Mouse (Mus musculus) forebrain, embryonic 10.5 days (tissue): ENCODE results near the gene Gm4871. TPM values are rescaled to one million over a fixed set of nuclear protein-coding genes. Genes with fewer than 3 reads are reported as not detected.
"Not testable (repeated sequence)": the region's sequence is repeated elsewhere in the genome, so short reads cannot be mapped to it uniquely, and the experiment has no call there.

ENCODE experiments used
- DNase-seq: peaks from one replicate; pipeline ENCODE4 v3.0.0-alpha.2; 2017; ENCODE audit warnings: low spot score; ENCODE audit errors: extremely low spot score
- H3K27ac ChIP-seq: fragments of 300-500 bp; sonication (generic); 2 replicates; pipeline ENCODE4 v1.5.1; 2016; ENCODE audit warnings: mild to moderate bottlenecking
- H3K27me3 ChIP-seq: fragments of 300-500 bp; sonication (generic); 2 replicates; pipeline ENCODE4 v1.6.1; 2016; ENCODE audit warnings: mild to moderate bottlenecking; ENCODE audit not compliant: poor library complexity, severe bottlenecking
- H3K36me3 ChIP-seq: fragments of 300-500 bp; sonication (generic); replicated peaks from 2 replicates; pipeline ENCODE4 v1.6.1; 2016; ENCODE audit warnings: mild to moderate bottlenecking, moderate library complexity
- H3K4me1 ChIP-seq: fragments of 300-500 bp; sonication (generic); 2 replicates; pipeline ENCODE4 v1.6.1; 2016
- H3K4me3 ChIP-seq: fragments of 300-500 bp; sonication (generic); 2 replicates; pipeline ENCODE4 v1.5.1; 2016; ENCODE audit warnings: mild to moderate bottlenecking, moderate library complexity
- H3K9me3 ChIP-seq: fragments of 300-500 bp; sonication (generic); 2 replicates; pipeline ENCODE4 v1.6.1; 2016; ENCODE audit warnings: mild to moderate bottlenecking, moderate library complexity
- WGBS: fragments of 180-500 bp; shearing (Covaris S2); methylation state at CpG from one replicate; pipeline ENCODE4 v1.1.7; 2016; 5-methylcytosine and 5-hydroxymethylcytosine counted together
- polyA plus RNA-seq: library from polyadenylated mRNA; unstranded; fragments of >200 nt; fragmentation: Nextera tagmentation; extraction: Ambion mirVana; gene quantifications from 2 replicates; pipeline ENCODE4 v1.2.1, GENCODE M21; 2016

Gm4871 gene
- polyA plus RNA-seq = not detected in 2 replicates

DNA sequence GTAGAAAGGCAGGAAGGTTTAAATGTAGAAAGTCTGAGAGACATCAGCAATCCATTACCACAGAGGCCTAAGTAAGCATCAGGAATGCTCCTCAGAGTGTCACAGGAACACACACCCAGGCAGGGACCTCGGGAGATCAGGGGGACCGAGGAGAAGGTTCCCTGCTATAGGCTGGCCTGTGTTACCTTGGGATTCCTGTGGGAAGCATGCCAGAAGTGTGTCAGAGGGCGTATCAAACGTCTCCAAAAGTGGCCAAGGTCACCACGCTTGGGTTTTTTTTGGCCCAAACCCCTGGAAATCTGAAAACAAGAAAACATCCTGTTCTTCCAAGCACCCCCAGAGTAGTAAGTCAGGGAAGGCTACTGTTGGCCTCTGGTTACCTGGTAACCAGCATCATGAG lies at the start of gene Gm4871:
Gene Gm4871 (minus strand): TSS at position 364 of the 400 bp plus-strand sequence.
- not testable (repeated sequence) for H3K36me3 ChIP-seq, DNase-seq, H3K27ac ChIP-seq, H3K4me3 ChIP-seq, H3K4me1 ChIP-seq, H3K27me3 ChIP-seq, H3K9me3 ChIP-seq
- 84% methylated on average over 5 of the region's 5 CpGs for WGBS

DNA sequence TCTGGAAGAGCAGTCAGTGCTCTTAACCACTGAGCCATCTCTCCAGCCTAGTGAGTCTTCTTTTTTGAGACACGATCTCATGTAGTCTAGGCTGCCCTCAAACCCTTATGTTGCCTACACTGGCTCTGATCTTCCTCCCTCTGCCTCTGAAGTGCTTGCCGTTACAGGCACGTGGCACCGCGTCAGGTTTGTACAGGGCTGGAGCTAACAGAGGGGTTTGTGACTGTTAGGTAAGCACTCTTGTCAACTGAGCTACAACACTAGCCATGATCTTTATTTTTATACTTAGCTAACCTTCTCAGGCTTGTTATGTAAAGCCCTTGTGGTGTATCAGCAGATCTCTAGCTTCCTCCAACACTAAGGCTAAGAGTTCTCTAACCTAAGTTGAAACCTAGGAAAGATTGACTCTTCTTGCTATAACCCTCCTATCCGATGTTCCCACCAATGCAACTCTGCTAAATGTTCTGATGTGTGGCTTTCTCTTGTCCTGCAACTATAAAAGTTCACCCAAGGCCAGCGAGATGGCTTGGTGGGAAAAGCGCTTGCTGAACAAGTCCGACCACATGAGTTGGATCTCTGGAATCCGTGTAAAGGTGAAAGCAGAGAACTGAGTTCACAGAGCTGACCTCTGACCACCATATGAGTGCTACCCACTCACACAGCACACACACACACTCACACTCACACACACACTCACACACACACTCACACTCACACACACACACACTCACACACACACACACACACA lies 49.5 kb upstream of the Gm4871 start:
- H3K36me3 ChIP-seq = peaks cover 16% of the 10 kb centered on the region
- H3K4me1 ChIP-seq = peaks cover 11% of the 10 kb centered on the region
- no peaks in the 10 kb centered on the region for H3K27me3 ChIP-seq
- no peak overlapping the region for H3K27ac ChIP-seq
- H3K4me3 ChIP-seq = no peak overlapping the region
- WGBS = 89% methylated on average over 10 of the region's 10 CpGs
- H3K9me3 ChIP-seq = no peaks in the 10 kb centered on the region
- no peak for DNase-seq

DNA sequence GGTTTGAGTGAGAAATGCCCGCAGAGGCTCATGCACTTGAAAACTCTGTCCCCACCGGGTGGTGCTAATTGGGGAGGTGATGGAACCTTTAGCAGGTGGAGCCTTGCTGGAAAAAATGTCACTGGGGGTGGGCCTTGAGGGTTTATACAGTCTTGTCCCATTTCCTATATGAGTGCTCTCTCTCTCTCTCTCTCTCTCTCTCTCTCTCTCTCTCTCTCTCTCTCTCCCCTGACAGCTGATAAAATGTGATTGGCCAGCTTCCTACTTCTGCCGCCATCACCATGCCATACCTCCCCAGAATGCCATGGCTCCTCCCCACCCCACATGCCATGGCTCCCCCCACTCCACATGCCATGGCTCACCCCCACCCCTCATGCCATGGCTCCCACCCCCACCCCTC lies 42.5 kb upstream of the Gm4871 start:
- H3K9me3 ChIP-seq = no peaks in the 10 kb centered on the region
- no peak overlapping the region for H3K27ac ChIP-seq
- H3K4me1 ChIP-seq = no peaks in the 10 kb centered on the region
- no peak for DNase-seq
- no peak overlapping the region for H3K4me3 ChIP-seq
- 74% methylated on average over 3 of the region's 3 CpGs for WGBS
- H3K27me3 ChIP-seq = no peaks in the 10 kb centered on the region
- H3K36me3 ChIP-seq = no peaks in the 10 kb centered on the region

DNA sequence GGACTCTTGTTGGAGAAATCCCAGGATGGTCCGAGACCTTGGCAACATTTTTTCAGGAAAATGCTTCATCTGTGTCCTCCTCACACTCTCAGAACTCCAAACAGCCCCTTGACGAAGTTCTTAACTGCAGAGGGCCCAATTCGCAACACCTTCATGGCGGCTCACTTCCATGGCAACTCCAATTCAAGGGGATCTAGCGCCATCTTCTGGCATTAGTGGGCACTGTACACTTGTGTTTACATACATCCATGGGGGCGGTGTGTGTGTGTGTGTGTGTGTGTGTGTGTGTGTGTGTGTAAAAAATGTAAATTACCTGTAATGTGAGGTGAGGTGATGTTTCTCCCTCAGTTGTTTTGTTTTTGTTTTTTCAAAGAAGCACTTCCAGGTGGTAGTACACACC lies 38.8 kb upstream of the Gm4871 start:
- no peaks in the 10 kb centered on the region for H3K4me1 ChIP-seq
- no peaks in the 10 kb centered on the region for H3K36me3 ChIP-seq
- H3K27me3 ChIP-seq = no peaks in the 10 kb centered on the region
- 57% methylated on average over 6 of the region's 6 CpGs for WGBS
- H3K4me3 ChIP-seq = no peak overlapping the region
- no peaks in the 10 kb centered on the region for H3K9me3 ChIP-seq
- H3K27ac ChIP-seq = no peak overlapping the region
- no peak for DNase-seq

DNA sequence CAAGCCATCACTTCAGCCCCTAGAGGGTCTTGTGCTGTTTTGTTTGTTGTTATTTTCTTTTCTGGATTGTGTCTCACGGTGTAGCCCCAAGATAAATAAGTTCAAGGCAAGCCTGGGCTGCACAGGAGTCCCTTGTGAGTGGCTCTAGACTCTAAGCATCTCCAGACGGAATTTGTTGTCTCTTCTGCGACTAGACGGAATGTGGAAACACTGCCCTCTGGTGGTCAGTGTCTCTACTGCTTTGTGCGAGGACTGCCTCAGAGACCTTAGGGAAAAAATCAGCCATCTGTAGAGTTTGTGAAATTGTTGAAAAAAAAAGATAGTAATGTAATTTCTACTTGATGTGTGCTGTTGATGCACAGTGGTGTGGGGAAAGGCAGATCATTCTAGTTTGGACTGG lies 37.2 kb upstream of the Gm4871 start:
- no peak overlapping the region for H3K27ac ChIP-seq
- H3K9me3 ChIP-seq = no peaks in the 10 kb centered on the region
- WGBS = under 1% methylated on average over 5 of the region's 5 CpGs
- no peaks in the 10 kb centered on the region for H3K4me1 ChIP-seq
- peak; percentile 73 for DNase-seq
- H3K27me3 ChIP-seq = no peaks in the 10 kb centered on the region
- no peak overlapping the region for H3K4me3 ChIP-seq
- no peaks in the 10 kb centered on the region for H3K36me3 ChIP-seq

DNA sequence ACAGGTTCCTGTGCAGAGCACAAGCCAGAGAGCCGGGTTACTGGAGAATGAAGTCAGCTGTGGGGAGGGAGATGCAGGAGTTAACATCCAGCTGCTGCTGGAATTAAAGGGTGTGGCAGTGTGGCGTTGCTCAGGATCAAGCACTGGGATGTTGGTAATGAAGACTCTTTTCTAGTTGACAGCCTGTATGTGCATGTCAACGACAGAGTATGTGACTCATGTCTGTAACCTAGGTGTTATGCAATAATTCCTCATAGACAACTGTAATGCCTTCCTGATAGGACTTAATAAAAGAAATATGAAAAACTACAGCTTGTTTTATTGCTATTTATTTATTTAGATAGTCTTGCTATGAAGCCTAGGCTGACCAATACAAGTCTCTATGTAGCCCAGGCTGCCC lies 36.3 kb upstream of the Gm4871 start:
- Histone ChIP-seq H3K36me3 (no peaks in the 10 kb centered on the region), H3K27ac (no peak overlapping the region), H3K27me3 (no peaks in the 10 kb centered on the region), H3K4me3 (no peak overlapping the region), H3K9me3 (no peaks in the 10 kb centered on the region), H3K4me1 (no peaks in the 10 kb centered on the region)
- WGBS = 71% methylated on average over 3 of the region's 3 CpGs
- no peak for DNase-seq

DNA sequence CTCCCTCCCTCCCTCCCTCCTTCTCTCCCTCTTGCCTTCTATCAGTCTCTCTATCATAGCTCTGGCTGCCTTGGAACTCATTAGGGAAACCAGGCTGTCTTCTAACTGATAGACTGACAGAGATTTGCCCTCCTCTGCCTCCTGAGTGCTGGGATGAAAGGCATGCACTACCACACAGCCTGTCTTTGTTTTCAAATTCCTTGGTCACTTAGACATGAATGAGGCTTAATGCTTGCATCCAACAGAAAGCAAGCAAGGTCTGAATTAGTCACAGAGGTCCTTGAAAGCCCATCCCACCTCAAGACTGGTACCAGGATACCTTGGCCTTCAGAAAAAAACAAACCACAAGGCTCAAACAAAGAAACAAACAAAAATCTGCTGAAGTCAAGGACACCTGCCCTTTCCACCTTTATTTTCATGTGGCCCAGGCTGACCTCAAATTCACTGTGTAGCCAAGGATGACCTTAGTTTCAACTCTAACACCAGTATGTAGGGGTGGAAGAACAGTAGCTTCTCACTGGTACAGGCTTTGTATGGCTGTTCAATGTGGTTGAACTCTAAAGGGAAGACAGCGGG lies 32.3 kb upstream of the Gm4871 start:
- H3K27ac ChIP-seq = no peak overlapping the region

DNA sequence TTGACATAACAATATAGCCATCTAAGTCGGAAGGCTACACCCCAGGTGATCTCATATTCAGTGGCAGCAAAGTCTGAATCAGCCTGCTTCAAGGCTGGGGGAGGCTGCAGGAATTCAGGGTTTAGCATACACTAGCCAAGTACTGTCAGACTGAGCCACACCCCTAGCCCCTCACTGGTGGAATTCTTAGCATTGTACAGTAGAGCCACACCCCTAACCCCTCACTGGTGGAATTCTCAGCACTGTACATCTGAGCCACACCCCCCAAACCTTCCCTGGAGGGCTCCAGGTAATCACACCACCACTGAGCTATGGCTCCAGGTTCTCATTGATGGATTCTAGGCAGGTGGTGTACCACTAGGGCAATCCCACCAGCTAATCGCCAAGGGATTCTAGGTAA lies 27.0 kb upstream of the Gm4871 start:
- 74% methylated on average over 2 of the region's 2 CpGs for WGBS
- Histone ChIP-seq H3K4me1 (no peaks in the 10 kb centered on the region; the same call in 1 of the 2 replicates), H3K36me3 (no peaks in the 10 kb centered on the region), H3K9me3 (no peaks in the 10 kb centered on the region), H3K27me3 (no peaks in the 10 kb centered on the region), H3K27ac (no peak overlapping the region), H3K4me3 (no peak overlapping the region)
- peak; percentile 7 for DNase-seq

More for the DNA sequence above, 32.3 kb upstream of the Gm4871 start:
- Histone ChIP-seq H3K4me1 (no peaks in the 10 kb centered on the region), H3K27me3 (no peaks in the 10 kb centered on the region), H3K9me3 (no peaks in the 10 kb centered on the region), H3K4me3 (no peak overlapping the region), H3K36me3 (no peaks in the 10 kb centered on the region)
- WGBS = 88% methylated on average over 1 of the region's 1 CpGs
- no peak for DNase-seq

DNA sequence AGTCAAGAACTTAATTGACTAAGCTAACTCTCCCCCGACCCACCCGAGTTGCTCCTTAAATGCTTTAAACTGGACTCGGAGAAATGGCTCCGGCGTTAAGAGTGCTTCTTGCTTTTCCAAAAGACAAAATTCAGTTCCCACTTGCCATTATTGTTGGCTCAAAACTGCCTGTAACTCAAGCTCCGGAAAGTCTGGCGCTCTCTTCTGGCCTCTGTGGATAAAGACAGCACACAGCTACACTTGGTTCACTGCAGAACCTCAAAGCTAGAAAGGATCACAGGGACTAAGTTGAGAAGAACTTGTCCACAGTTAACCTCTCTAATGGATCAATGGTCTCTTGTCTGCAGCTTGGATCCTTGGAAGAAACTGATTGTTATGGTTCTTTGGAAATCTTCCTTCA lies 26.2 kb upstream of the Gm4871 start:
- Histone ChIP-seq H3K36me3 (no peaks in the 10 kb centered on the region), H3K4me1 (no peaks in the 10 kb centered on the region; the same call in 1 of the 2 replicates), H3K27ac (no peak overlapping the region), H3K27me3 (no peaks in the 10 kb centered on the region), H3K9me3 (no peaks in the 10 kb centered on the region), H3K4me3 (no peak overlapping the region)
- WGBS = 85% methylated on average over 7 of the region's 7 CpGs
- DNase-seq = peak; percentile 5

DNA sequence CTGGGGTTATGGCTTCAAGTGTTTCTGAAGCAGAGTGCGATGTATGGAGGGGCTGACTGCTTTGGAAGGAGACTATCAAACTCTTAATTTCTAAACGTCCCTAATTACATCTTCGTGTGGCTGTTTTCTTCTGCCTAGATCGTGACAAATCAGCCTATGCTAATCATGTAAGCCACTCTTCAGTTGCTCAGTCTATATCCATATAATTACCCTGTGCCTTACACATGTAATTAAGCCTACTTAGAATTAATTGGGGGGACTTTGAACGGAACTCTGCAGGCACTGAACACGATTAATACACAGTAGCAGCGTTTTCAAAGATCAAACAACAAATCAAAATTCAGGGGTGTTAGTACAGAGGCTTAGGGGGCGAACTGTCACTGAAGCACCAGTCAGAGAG lies 25.4 kb upstream of the Gm4871 start:
- Histone ChIP-seq H3K36me3 (no peaks in the 10 kb centered on the region), H3K27me3 (no peaks in the 10 kb centered on the region), H3K4me3 (no peak overlapping the region), H3K9me3 (no peaks in the 10 kb centered on the region), H3K27ac (no peak overlapping the region), H3K4me1 (no peaks in the 10 kb centered on the region; the same call in 1 of the 2 replicates)
- 87% methylated on average over 8 of the region's 8 CpGs for WGBS
- DNase-seq = peak; percentile 7

DNA sequence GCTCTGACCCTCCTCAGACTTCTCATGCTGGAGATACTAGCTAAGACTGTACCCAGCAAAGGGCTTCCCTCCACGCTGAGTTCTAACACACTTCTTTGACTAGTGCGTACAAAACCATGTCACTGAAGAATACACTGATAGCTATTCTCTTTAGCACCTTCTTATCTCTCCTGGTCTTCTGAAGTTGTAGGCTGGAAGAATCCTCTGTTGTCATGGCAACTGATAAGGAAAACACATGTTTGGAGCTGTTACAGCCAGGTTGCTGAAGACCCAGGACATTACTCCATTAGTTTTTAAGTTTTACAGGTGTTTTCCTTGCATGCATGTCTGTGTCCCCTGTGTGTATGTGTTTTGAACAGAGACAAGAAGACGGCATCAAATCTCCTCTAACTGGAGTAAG lies 21.6 kb upstream of the Gm4871 start:
- not testable (repeated sequence) for DNase-seq

DNA sequence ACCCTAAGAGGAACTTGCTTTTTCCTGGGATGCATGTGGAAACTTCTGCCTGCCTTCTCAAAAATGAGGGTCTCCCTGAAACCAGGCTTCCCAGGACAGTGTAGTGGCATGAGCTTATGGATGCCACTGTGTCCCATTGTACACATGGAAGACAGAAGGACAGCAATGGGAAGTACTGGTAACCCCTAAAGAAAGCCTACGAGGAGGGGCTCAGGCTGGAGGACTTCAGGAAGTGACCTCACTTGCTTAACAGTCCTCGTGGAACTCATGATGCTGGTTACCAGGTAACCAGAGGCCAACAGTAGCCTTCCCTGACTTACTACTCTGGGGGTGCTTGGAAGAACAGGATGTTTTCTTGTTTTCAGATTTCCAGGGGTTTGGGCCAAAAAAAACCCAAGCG lies 10.1 kb upstream of the Gm4871 start, which contains the start of gene 1700018F24Rik:
Gene 1700018F24Rik (plus strand): TSS at position 301 of the 400 bp plus-strand sequence.
- H3K9me3 ChIP-seq, H3K4me3 ChIP-seq, H3K27me3 ChIP-seq, H3K36me3 ChIP-seq, DNase-seq, H3K27ac ChIP-seq, H3K4me1 ChIP-seq: not testable (repeated sequence)
- 83% methylated on average over 3 of the region's 3 CpGs for WGBS

More for the DNA sequence above, 21.6 kb upstream of the Gm4871 start:
- not testable (repeated sequence) for H3K4me3 ChIP-seq, H3K27ac ChIP-seq, H3K36me3 ChIP-seq, H3K4me1 ChIP-seq, H3K9me3 ChIP-seq, H3K27me3 ChIP-seq
- 94% methylated on average over 3 of the region's 3 CpGs for WGBS

DNA sequence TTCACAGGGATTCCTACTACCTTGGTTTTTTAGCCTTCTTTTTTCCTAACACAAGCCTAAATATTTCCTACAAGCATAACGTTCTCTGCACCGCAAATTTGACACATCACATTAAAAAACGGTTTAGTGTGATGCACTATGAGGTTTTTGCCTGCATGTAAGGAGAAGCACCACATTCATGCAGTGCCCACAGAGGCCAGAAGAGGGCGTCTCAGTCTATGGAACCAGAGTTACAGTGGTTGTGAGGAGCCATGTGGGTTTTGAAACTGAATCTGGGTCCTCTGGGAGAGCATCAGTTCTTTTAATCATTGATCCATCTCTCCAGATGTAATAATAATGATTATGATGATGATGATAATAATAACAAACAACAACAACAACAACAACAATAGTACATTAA lies 9.1 kb upstream of the Gm4871 start:
- Histone ChIP-seq H3K4me3 (no peak overlapping the region), H3K27me3 (no peaks in the 10 kb centered on the region), H3K9me3 (no peaks in the 10 kb centered on the region), H3K27ac (no peak overlapping the region), H3K36me3 (no peaks in the 10 kb centered on the region), H3K4me1 (no peaks in the 10 kb centered on the region)
- 51% methylated on average over 4 of the region's 4 CpGs for WGBS
- no peak for DNase-seq
